Mouse (Mus musculus) hematopoietic multipotent progenitor cell, adult 10-12 weeks (in vitro differentiated cells): ENCODE measurements around the gene Vmn2r25. TPM values are rescaled to one million over a fixed set of nuclear protein-coding genes. Genes with fewer than 3 reads are reported as not detected.

Experiments used
- polyA plus RNA-seq: library from polyadenylated mRNA; stranded (reverse); fragments of >175 nt; gene quantifications from 2 replicates; pipeline ENCODE4 v1.2.3, GENCODE M21; 2012; ENCODE audit warnings: low replicate concordance

Gene Vmn2r25
- not detected in 2 replicates for polyA plus RNA-seq

GRCm38 (mm10) chr6:123853363-123853762, at the start of gene Vmn2r25:
TSS of gene Vmn2r25 (minus strand) at chr6:123853463.

GRCm38 (mm10) chr6:123778579-123778978, 74.7 kb downstream of the Vmn2r25 start, which contains the start of gene Vmn2r24:
TSS of gene Vmn2r24 (plus strand) at chr6:123778879.

Other genes starting within 250 kb of the Vmn2r25 start
- not detected in 2 replicates for gene Vmn2r22, start 202.7 kb downstream of the Vmn2r25 start, polyA plus RNA-seq
- 0.02 TPM in 1 of 2 replicates, not detected in the other for gene Vmn2r23, start 150.8 kb downstream of the Vmn2r25 start, polyA plus RNA-seq
- gene Vmn2r24, start 74.6 kb downstream of the Vmn2r25 start, polyA plus RNA-seq, result not detected in 2 replicates
- not detected in 2 replicates for gene Vmn2r26, start 171.1 kb upstream of the Vmn2r25 start, polyA plus RNA-seq